Mouse (Mus musculus) C2C12 (cell line): ENCODE results near the gene Enpp6.

Source experiments
- CTCF ChIP-seq: IDR thresholded peaks from one replicate; pipeline ENCODE4 v1.5.1; 2011; ENCODE audit not compliant: control insufficient read depth, insufficient read depth, insufficient read length
- FOSL1 ChIP-seq: IDR thresholded peaks from one replicate; pipeline ENCODE4 v1.8.0; 2011; ENCODE audit warnings: mild to moderate bottlenecking, low read length; ENCODE audit not compliant: poor library complexity, insufficient read depth, severe bottlenecking
- MAX ChIP-seq: IDR thresholded peaks from one replicate; pipeline ENCODE4 v1.6.1; 2011; ENCODE audit warnings: mild to moderate bottlenecking, control low read depth
- USF1 ChIP-seq: IDR thresholded peaks from one replicate; pipeline ENCODE4 v1.6.1; 2011; ENCODE audit warnings: low read depth, mild to moderate bottlenecking, control low read depth, moderate library complexity

GRCm38 (mm10) chr8:47033976-47034375, 47.3 kb downstream of the Enpp6 start:
- TF ChIP-seq CTCF (no peak), MAX (no peak), USF1 (no peak), FOSL1 (no peak)
